Mouse (Mus musculus) heart, postnatal 0 days (tissue): ENCODE results near the gene Chrd. TPM values are rescaled to one million over a fixed set of nuclear protein-coding genes. Genes with fewer than 3 reads are reported as not detected.
A peak's percentile ranks its signal among the peaks of the same experiment; 100 is the strongest.

Source experiments
- ATAC-seq: fragments of 200-750 bp; cut with Nextera tagmentation; 2 replicates; pipeline ENCODE4 v1.8.0; 2017; ENCODE audit warnings: low read depth, moderate number of reproducible peaks, moderate library complexity; ENCODE audit not compliant: insufficient read depth
- DNase-seq: peaks from one replicate; pipeline ENCODE4 v3.0.0-alpha.2; 2016; ENCODE audit warnings: low spot score
- H3K27ac ChIP-seq: fragments of 300-500 bp; sonication (generic); 2 replicates; pipeline ENCODE4 v1.5.1; 2014; ENCODE audit warnings: low read depth, mild to moderate bottlenecking
- H3K27me3 ChIP-seq: fragments of 300-500 bp; sonication (generic); 2 replicates; pipeline ENCODE4 v1.6.1; 2014; ENCODE audit warnings: low read length, mixed read lengths; ENCODE audit not compliant: control insufficient read depth, insufficient read depth
- H3K36me3 ChIP-seq: fragments of 300-500 bp; sonication (generic); replicated peaks from 2 replicates; pipeline ENCODE4 v1.6.1; 2014; ENCODE audit warnings: low read length, mixed read lengths; ENCODE audit not compliant: control insufficient read depth, insufficient read depth
- H3K4me1 ChIP-seq: fragments of 300-500 bp; sonication (generic); 2 replicates; pipeline ENCODE4 v1.6.1; 2014; ENCODE audit warnings: antibody characterized with exemption; ENCODE audit not compliant: control insufficient read depth, insufficient read depth
- H3K4me2 ChIP-seq: fragments of 300-500 bp; sonication (generic); 2 replicates; pipeline ENCODE4 v1.6.1; 2014; ENCODE audit warnings: low read depth, mild to moderate bottlenecking, low read length, moderate library complexity
- H3K4me3 ChIP-seq: fragments of 300-500 bp; sonication (generic); 2 replicates; pipeline ENCODE4 v1.5.1; 2014; ENCODE audit warnings: low read depth, low read length
- H3K9ac ChIP-seq: fragments of 300-500 bp; sonication (generic); replicated peaks from 2 replicates; pipeline ENCODE4 v1.6.1; 2014; ENCODE audit warnings: low read depth, low read length, mixed read lengths
- H3K9me3 ChIP-seq: fragments of 300-500 bp; sonication (generic); replicated peaks from 2 replicates; pipeline ENCODE4 v1.6.1; 2016; ENCODE audit warnings: low read length; ENCODE audit not compliant: control insufficient read depth
- CTCF ChIP-seq: IDR thresholded peaks from 2 replicates; pipeline ENCODE4 v1.5.1; 2016; ENCODE audit warnings: antibody characterized with exemption, control low read depth, low read depth
- EP300 ChIP-seq: IDR thresholded peaks from 2 replicates; pipeline ENCODE4 v1.6.1; 2016; ENCODE audit warnings: antibody characterized with exemption, low read depth
- WGBS: fragments of 180-500 bp; shearing (Covaris S2); extraction: QIAGEN DNeasy Blood & Tissue Kit; methylation state at CpG from one replicate; pipeline ENCODE4 v1.1.7; 2014; 5-methylcytosine and 5-hydroxymethylcytosine counted together
- polyA plus RNA-seq: library from polyadenylated mRNA; unstranded; fragments of >200 nt; fragmentation: Nextera tagmentation; extraction: Ambion mirVana; gene quantifications from 2 replicates; pipeline ENCODE4 v1.2.1, GENCODE M21; 2015
- total RNA-seq: library from RNA; depleted of rRNA; stranded (reverse); fragments of >200 nt; gene quantifications from 2 replicates; pipeline ENCODE4 v1.2.3, GENCODE M21; 2014; ENCODE audit warnings: low replicate concordance

Chrd gene
- total and polyA plus RNA-seq, 2 experiments from 2014 or later: 0.49 to 9.7 TPM

GRCm38 (mm10) chr16:20712190-20712589, 20.7 kb upstream of the Chrd start:
- Histone ChIP-seq H3K4me1 (0 out of 2 replicates have a peak, but pooled peaks cover 9% of the 10 kb centered on the region), H3K27ac (no peak overlapping the region), H3K4me3 (no peak overlapping the region), H3K4me2 (no peak overlapping the region), H3K9ac (no peak overlapping the region), H3K9me3 (no peaks in the 10 kb centered on the region), H3K27me3 (no peaks in the 10 kb centered on the region), H3K36me3 (no peaks in the 10 kb centered on the region; the same call in 1 of the 2 replicates)
- TF ChIP-seq EP300 (no peak), CTCF (no peak)
- 82% methylated on average over 9 of the region's 9 CpGs for WGBS
- ATAC-seq (no peak), DNase-seq (no peak)

- no peaks in the 10 kb centered on the region for H3K27me3 ChIP-seq
- H3K4me3 ChIP-seq: no peak overlapping the region
- 0 out of 2 replicates have a peak, but pooled peaks cover 9% of the 10 kb centered on the region for H3K4me1 ChIP-seq
- H3K4me2 ChIP-seq: no peak overlapping the region
- H3K36me3 ChIP-seq: no peaks in the 10 kb centered on the region; the same call in 1 of the 2 replicates
- ATAC-seq (no peak), DNase-seq (no peak)
- WGBS: 57% methylated on average over 7 of the region's 7 CpGs
- H3K27ac ChIP-seq: no peak overlapping the region
- no peak for TF ChIP-seq EP300
- TF ChIP-seq CTCF: no peak
- no peaks in the 10 kb centered on the region for H3K9me3 ChIP-seq
- no peak overlapping the region for H3K9ac ChIP-seq
These were observed 20.0 kb upstream of the Chrd start for GRCm38 (mm10) chr16:20712889-20713288.

GRCm38 (mm10) chr16:20714307-20715080, 18.4 kb upstream of the Chrd start:
- Histone ChIP-seq H3K27ac (no peak overlapping the region), H3K4me2 (no peak overlapping the region), H3K36me3 (no peaks in the 10 kb centered on the region; the same call in none of the 2 replicates), H3K9me3 (no peaks in the 10 kb centered on the region), H3K4me1 (0 out of 2 replicates have a peak, but pooled peaks cover 17% of the 10 kb centered on the region), H3K4me3 (no peak overlapping the region), H3K9ac (no peak overlapping the region), H3K27me3 (no peaks in the 10 kb centered on the region)
- ATAC-seq: no peak
- no peak for DNase-seq
- TF ChIP-seq EP300: no peak
- no peak for TF ChIP-seq CTCF
- 66% methylated on average over 11 of the region's 11 CpGs for WGBS

- H3K4me1 ChIP-seq: 0 out of 2 replicates have a peak, but pooled peaks cover 17% of the 10 kb centered on the region
- DNase-seq (no peak), ATAC-seq (no peak)
- TF ChIP-seq CTCF (no peak), EP300 (no peak)
- H3K9ac ChIP-seq: no peak overlapping the region
- no peak overlapping the region for H3K27ac ChIP-seq
- 90% methylated on average over 2 of the region's 2 CpGs for WGBS
- no peaks in the 10 kb centered on the region; the same call in none of the 2 replicates for H3K36me3 ChIP-seq
- H3K4me3 ChIP-seq: peak overlapping the region; percentile 64
- H3K9me3 ChIP-seq: no peaks in the 10 kb centered on the region
- peak overlapping the region; percentile 95 for H3K4me2 ChIP-seq
- no peaks in the 10 kb centered on the region for H3K27me3 ChIP-seq
These were observed 17.8 kb upstream of the Chrd start for GRCm38 (mm10) chr16:20715161-20715560.

- H3K36me3 ChIP-seq: no peaks in the 10 kb centered on the region; the same call in none of the 2 replicates
- ATAC-seq: no peak
- peak overlapping the region; percentile 64 for H3K4me3 ChIP-seq
- TF ChIP-seq CTCF: no peak
- TF ChIP-seq EP300: no peak
- no peak for DNase-seq
- H3K4me1 ChIP-seq: 0 out of 2 replicates have a peak, but pooled peaks cover 17% of the 10 kb centered on the region
- H3K4me2 ChIP-seq: peak overlapping the region; percentile 95
- H3K27ac ChIP-seq: peak overlapping the region; percentile 94; the same call in 1 of the 2 replicates
- H3K9ac ChIP-seq: peak overlapping the region; percentile 55
- H3K27me3 ChIP-seq: no peaks in the 10 kb centered on the region
- no peaks in the 10 kb centered on the region for H3K9me3 ChIP-seq
- 2% methylated on average over 12 of the region's 12 CpGs for WGBS
These were observed 17.4 kb upstream of the Chrd start for GRCm38 (mm10) chr16:20715566-20715965.
